Mouse (Mus musculus): ENCODE measurements at regions not wholly inside any gene's neighbourhood (a gene's known extent, or its start where the extent isn't known, plus 50 kb on each side); places are given as distances from the start of the nearest gene placed in this dataset.

- ATAC-seq (ENCODE audit: low FRiP score) (no peak), DNase-seq (ENCODE audit: low spot score) (peak; percentile 0)
- WGBS: 77% methylated on average over 4 of the region's 4 CpGs
- H3K4me1 ChIP-seq (ENCODE audit: insufficient read depth, low read length): no peaks in the 10 kb centered on the region
- H3K9me3 ChIP-seq (ENCODE audit: low read length): no peaks in the 10 kb centered on the region
- H3K27me3 ChIP-seq (ENCODE audit: insufficient read depth, low read length): no peaks in the 10 kb centered on the region
- TF ChIP-seq CTCF (IDR thresholded peaks at IDR 0.05): no peak
- H3K36me3 ChIP-seq (ENCODE audit: insufficient read depth, low read length): no peaks in the 10 kb centered on the region
- H3K27ac ChIP-seq (ENCODE audit: low read depth, low read length): no peak overlapping the region
- no peak overlapping the region for H3K9ac ChIP-seq (replicated peaks; ENCODE audit: low read length, poor library complexity, severe bottlenecking)
- no peak overlapping the region for H3K4me3 ChIP-seq (ENCODE audit: low read depth, low read length)
- H3K4me2 ChIP-seq (ENCODE audit: low read depth, low read length, poor library complexity, severe bottlenecking): no peak overlapping the region
Observed at GRCm38 (mm10) chr9:12313517-12314075, 932.0 kb downstream of the Jrkl start.

DNA sequence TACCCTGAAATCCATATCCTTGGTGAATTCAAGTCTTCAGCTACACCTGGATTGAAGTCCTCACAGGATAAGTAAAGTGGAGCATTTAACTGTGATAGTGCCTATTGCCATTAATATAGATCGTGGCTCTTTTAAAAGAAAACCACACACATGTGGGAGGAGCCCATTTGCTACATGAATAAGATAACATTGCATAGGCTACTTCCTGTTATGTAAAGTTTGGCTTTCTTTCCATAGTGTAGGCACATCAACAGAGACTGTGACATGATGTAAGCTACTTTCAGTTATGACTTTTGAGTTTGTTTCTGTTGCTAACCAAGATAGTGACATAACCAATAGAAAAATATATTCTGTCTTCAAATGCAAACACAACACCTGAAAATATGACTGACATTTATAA, 932.6 kb downstream of the Jrkl start:
- no peak for TF ChIP-seq CTCF (IDR thresholded peaks at IDR 0.05)
- no peak for DNase-seq (ENCODE audit: low spot score)
- Histone ChIP-seq H3K27ac (ENCODE audit: low read depth, low read length) (no peak overlapping the region), H3K9ac (replicated peaks; ENCODE audit: low read length, poor library complexity, severe bottlenecking) (no peak overlapping the region), H3K4me1 (ENCODE audit: insufficient read depth, low read length) (no peaks in the 10 kb centered on the region), H3K4me3 (ENCODE audit: low read depth, low read length) (no peak overlapping the region), H3K4me2 (ENCODE audit: low read depth, low read length, poor library complexity, severe bottlenecking) (no peak overlapping the region), H3K9me3 (ENCODE audit: low read length) (no peaks in the 10 kb centered on the region), H3K36me3 (ENCODE audit: insufficient read depth, low read length) (no peaks in the 10 kb centered on the region), H3K27me3 (ENCODE audit: insufficient read depth, low read length) (no peaks in the 10 kb centered on the region)
- no peak for ATAC-seq (ENCODE audit: low FRiP score)
- 79% methylated on average over 1 of the region's 1 CpGs for WGBS

All from midbrain, postnatal 0 days (tissue).